ENCODE assay signal across 9 mouse cellular contexts in the genomic region with DNA sequence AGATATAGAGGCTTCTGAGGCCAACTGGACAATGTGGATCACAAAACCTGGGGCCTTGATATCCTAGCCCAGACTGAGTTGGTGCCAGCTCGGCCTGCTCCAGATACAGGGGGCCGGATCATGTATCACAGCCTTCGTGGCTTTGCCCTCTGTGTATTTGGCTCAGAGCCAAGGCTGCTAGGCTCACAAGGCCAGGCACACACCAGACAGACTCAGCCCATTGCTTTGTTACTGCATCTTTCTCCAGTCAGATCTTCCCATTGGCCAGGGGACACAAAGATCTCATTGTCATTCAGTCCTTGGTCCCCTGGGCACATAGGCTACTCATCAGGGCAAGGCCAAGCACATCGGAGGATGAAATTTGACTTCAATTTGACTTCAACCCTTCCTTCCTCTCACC. TPM values are rescaled to one million over a fixed set of nuclear protein-coding genes. Genes with fewer than 3 reads are reported as not detected.
DNase-seq lines count a peak whose midpoint lies in the region; ATAC-seq and TF ChIP-seq lines count a peak whose summit lies in the region.
"Had no signal": no experiment of that assay in that cellular context is flagged by ENCODE, and none has a peak within 500 bp of the region (broad histone marks: within the 10 kb centered on the region; RNA-seq: fewer than 3 reads in every experiment).

No protein-coding gene starts in this region.

- DNase-seq in kidney, adult 18-20 months, result peak; percentile 4
- no peak for DNase-seq in kidney, adult 2 months
- DNase-seq in R1 (ENCODE audit: low read depth, low spot score), result peak; percentile 58
- peak; percentile 82 for DNase-seq in embryo, embryonic 11 days
- peak; percentile 82 for DNase-seq in hindbrain, embryonic 11.5 days (ENCODE audit: low spot score)
- no peak for DNase-seq in right cerebral cortex, postnatal 36 days (ENCODE audit: low spot score in 2 of 2)

- no peak overlapping the region for H3K4me3 ChIP-seq in kidney, adult 2 months (ENCODE audit: insufficient read depth, low read depth, low read length)
- H3K4me3 ChIP-seq in hindbrain, embryonic 11.5 days (ENCODE audit: low read depth, low read length), result no peak overlapping the region
- no peak overlapping the region for H3K4me3 ChIP-seq in midbrain, embryonic 16.5 days (ENCODE audit: low read depth, low read length)

- no peaks in the 10 kb centered on the region for H3K4me1 ChIP-seq in kidney, adult 2 months (ENCODE audit: control insufficient read depth, insufficient read depth, low read length)
- peaks cover 20% of the 10 kb centered on the region for H3K4me1 ChIP-seq in hindbrain, embryonic 11.5 days (replicated peaks; ENCODE audit: control insufficient read depth, insufficient read depth, low read length)
- peaks cover 15% of the 10 kb centered on the region for H3K4me1 ChIP-seq in midbrain, embryonic 16.5 days (ENCODE audit: control insufficient read depth, insufficient read depth, low read length)

- no peak for TF ChIP-seq CTCF in kidney, adult 2 months (conservative IDR thresholded peaks at IDR 0.05; ENCODE audit: insufficient read depth, insufficient read length, low read depth, low read length)

- no peaks in the 10 kb centered on the region for H3K9me3 ChIP-seq in hindbrain, embryonic 11.5 days (ENCODE audit: control insufficient read depth, low read length)
- H3K9me3 ChIP-seq in midbrain, embryonic 16.5 days (replicated peaks; ENCODE audit: control insufficient read depth, low read length, poor library complexity, severe bottlenecking), result no peaks in the 10 kb centered on the region

- peak; percentile 86 for ATAC-seq in hindbrain, embryonic 11.5 days (ENCODE audit: low FRiP score)
- ATAC-seq in midbrain, embryonic 16.5 days, result peak; percentile 68
- no peak for ATAC-seq in erythroid progenitor cell, adult 5-6 weeks (replicated peaks; ENCODE audit: low FRiP score, poor library complexity, severe bottlenecking)
- ATAC-seq: Patski had no signal

- no peak for TF ChIP-seq POLR2A in kidney, adult 2 months (IDR thresholded peaks at IDR 0.05; ENCODE audit: low read depth, low read length)

- H3K4me2 ChIP-seq in hindbrain, embryonic 11.5 days (replicated peaks; ENCODE audit: low read depth, low read length), result no peak overlapping the region
- no peak overlapping the region for H3K4me2 ChIP-seq in midbrain, embryonic 16.5 days (ENCODE audit: low read length)

- WGBS in kidney, adult 2 months, result 44% methylated on average over 4 of the region's 4 CpGs
- WGBS in hindbrain, embryonic 11.5 days, result 20% methylated on average over 4 of the region's 4 CpGs
- WGBS in midbrain, embryonic 16.5 days, result 9% methylated on average over 4 of the region's 4 CpGs

- no peak overlapping the region for H3K27ac ChIP-seq in kidney, adult 2 months (ENCODE audit: insufficient read depth, low read depth, low read length)
- H3K27ac ChIP-seq in hindbrain, embryonic 11.5 days (ENCODE audit: low read depth, low read length), result peak overlapping the region; percentile 79
- H3K27ac ChIP-seq in midbrain, embryonic 16.5 days (ENCODE audit: low read length), result peak overlapping the region; percentile 39; the same call in 1 of the 2 replicates

- no peaks in the 10 kb centered on the region for H3K36me3 ChIP-seq in kidney, adult 2 months (ENCODE audit: control insufficient read depth, insufficient read depth, low read length)
- H3K36me3 ChIP-seq in hindbrain, embryonic 11.5 days (ENCODE audit: control insufficient read depth, insufficient read depth, low read length), result no peaks in the 10 kb centered on the region
- H3K36me3 ChIP-seq in midbrain, embryonic 16.5 days (ENCODE audit: control insufficient read depth, insufficient read depth, low read length), result no peaks in the 10 kb centered on the region

- no peaks in the 10 kb centered on the region for H3K27me3 ChIP-seq in kidney, adult 2 months (replicated peaks; ENCODE audit: control insufficient read depth, insufficient read depth, low read length)
- H3K27me3 ChIP-seq in hindbrain, embryonic 11.5 days (ENCODE audit: control insufficient read depth, insufficient read depth, low read length), result no peaks in the 10 kb centered on the region
- H3K27me3 ChIP-seq in midbrain, embryonic 16.5 days (ENCODE audit: control insufficient read depth, insufficient read depth, low read depth, low read length), result no peaks in the 10 kb centered on the region
- H3K27me3 ChIP-seq: Patski had no signal

- 0 out of 2 replicates have a peak overlapping the region, but pooled peaks have one; percentile 0 for H3K9ac ChIP-seq in hindbrain, embryonic 11.5 days (ENCODE audit: low read depth, low read length)
- no peak overlapping the region for H3K9ac ChIP-seq in midbrain, embryonic 16.5 days (ENCODE audit: low read depth, low read length)

RNA-seq across cellular contexts. Expression of gene Sparc, which starts 0.8 kb away (rescaled TPM):
- polyA plus RNA-seq in kidney, adult 2 months (2012; rRNA removed), result 585 and 720 TPM in 2 replicates
- 528 and 573 TPM in 2 replicates for polyA plus RNA-seq in hindbrain, embryonic 11.5 days (2014; fragmentation: Nextera tagmentation; extraction: Ambion mirVana)
- polyA plus RNA-seq in midbrain, embryonic 16.5 days (2015; fragmentation: Nextera tagmentation; extraction: Ambion mirVana), result 426 and 452 TPM in 2 replicates
- 1.8 and 3.8 TPM in 2 replicates for total RNA-seq in erythroid progenitor cell, adult 5-6 weeks (2015; ENCODE audit: low replicate concordance)
- 1.9 and 9.3 TPM in 2 replicates for total RNA-seq in erythroid progenitor cell, adult 5-6 weeks (2017; ENCODE audit: low replicate concordance)

RNA-seq across cellular contexts. Expression of gene Atox1, which starts 37.3 kb away (rescaled TPM):
- 698 and 771 TPM in 2 replicates for polyA plus RNA-seq in kidney, adult 2 months (2012; rRNA removed)
- polyA plus RNA-seq in hindbrain, embryonic 11.5 days (2014; fragmentation: Nextera tagmentation; extraction: Ambion mirVana), result 248 and 262 TPM in 2 replicates
- polyA plus RNA-seq in midbrain, embryonic 16.5 days (2015; fragmentation: Nextera tagmentation; extraction: Ambion mirVana), result 196 and 215 TPM in 2 replicates
- total RNA-seq in erythroid progenitor cell, adult 5-6 weeks (2015; ENCODE audit: low replicate concordance), result 24.3 and 114 TPM in 2 replicates
- 18.5 TPM in 1 of 2 replicates, not detected in the other for total RNA-seq in erythroid progenitor cell, adult 5-6 weeks (2017; ENCODE audit: low replicate concordance)

RNA-seq across cellular contexts. Expression of gene G3bp1, which starts 45.7 kb away (rescaled TPM):
- polyA plus RNA-seq in kidney, adult 2 months (2012; rRNA removed), result 23.3 and 28.3 TPM in 2 replicates
- 199 and 220 TPM in 2 replicates for polyA plus RNA-seq in hindbrain, embryonic 11.5 days (2014; fragmentation: Nextera tagmentation; extraction: Ambion mirVana)
- polyA plus RNA-seq in midbrain, embryonic 16.5 days (2015; fragmentation: Nextera tagmentation; extraction: Ambion mirVana), result 92.4 and 103 TPM in 2 replicates
- 27.7 and 35.7 TPM in 2 replicates for total RNA-seq in erythroid progenitor cell, adult 5-6 weeks (2015; ENCODE audit: low replicate concordance)
- total RNA-seq in erythroid progenitor cell, adult 5-6 weeks (2017; ENCODE audit: low replicate concordance), result 22.5 and 28.2 TPM in 2 replicates

Comparison
In these comparisons a context has a peak if more than half of its experiments do, and no peak if none do; other contexts are left out.
1. DNase-seq: peak in kidney, adult 18-20 months (single experiment), R1 (single experiment), embryo, embryonic 11 days (single experiment) and hindbrain, embryonic 11.5 days (single experiment); none in kidney, adult 2 months (single experiment) and right cerebral cortex, postnatal 36 days (0 of 2).